Mouse (Mus musculus): Measurements from ENCODE around the gene Gale. TPM values are rescaled to one million over a fixed set of nuclear protein-coding genes. Genes with fewer than 3 reads are reported as not detected.

Gale gene
- polyA plus RNA-seq, 1 experiment: 9.4 TPM

- Histone ChIP-seq H3K9ac (ENCODE audit: low read depth, poor library complexity, severe bottlenecking) (no peak overlapping the region), H3K9me3 (replicated peaks; ENCODE audit: control insufficient read depth, insufficient read depth, low read length, poor library complexity, severe bottlenecking) (no peaks in the 10 kb centered on the region), H3K27ac (ENCODE audit: insufficient read depth, low read length) (no peak overlapping the region), H3K4me3 (ENCODE audit: low read depth, low read length) (no peak overlapping the region), H3K36me3 (ENCODE audit: control insufficient read depth, insufficient read depth, low read length, poor library complexity, severe bottlenecking) (peaks cover 20% of the 10 kb centered on the region; the same call in 1 of the 2 replicates), H3K4me1 (ENCODE audit: control insufficient read depth, insufficient read depth, low read length) (peaks cover 3% of the 10 kb centered on the region), H3K27me3 (ENCODE audit: control insufficient read depth, insufficient read depth, low read length, poor library complexity, severe bottlenecking) (no peaks in the 10 kb centered on the region)
- TF ChIP-seq EP300 (IDR thresholded peaks at IDR 0.05; ENCODE audit: insufficient read depth, low read depth, low read length) (no peak), CTCF (IDR thresholded peaks at IDR 0.05; ENCODE audit: low read depth, low read length) (no peak), POLR2A (IDR thresholded peaks at IDR 0.05; ENCODE audit: insufficient read depth, low read length) (no peak)
Measured at GRCm38 (mm10) chr4:135968271-135968869, 4.8 kb downstream of the Gale start.

- Histone ChIP-seq H3K27ac (ENCODE audit: insufficient read depth, low read length) (no peak overlapping the region), H3K4me1 (ENCODE audit: control insufficient read depth, insufficient read depth, low read length) (peaks cover 3% of the 10 kb centered on the region), H3K4me3 (ENCODE audit: low read depth, low read length) (no peak overlapping the region), H3K9ac (ENCODE audit: low read depth, poor library complexity, severe bottlenecking) (no peak overlapping the region), H3K27me3 (ENCODE audit: control insufficient read depth, insufficient read depth, low read length, poor library complexity, severe bottlenecking) (no peaks in the 10 kb centered on the region), H3K9me3 (replicated peaks; ENCODE audit: control insufficient read depth, insufficient read depth, low read length, poor library complexity, severe bottlenecking) (no peaks in the 10 kb centered on the region), H3K36me3 (ENCODE audit: control insufficient read depth, insufficient read depth, low read length, poor library complexity, severe bottlenecking) (peaks cover 20% of the 10 kb centered on the region; the same call in 1 of the 2 replicates)
- no peak for TF ChIP-seq CTCF (IDR thresholded peaks at IDR 0.05; ENCODE audit: low read depth, low read length)
- TF ChIP-seq POLR2A (IDR thresholded peaks at IDR 0.05; ENCODE audit: insufficient read depth, low read length): no peak
- TF ChIP-seq EP300 (IDR thresholded peaks at IDR 0.05; ENCODE audit: insufficient read depth, low read depth, low read length): no peak
Measured at GRCm38 (mm10) chr4:135969070-135969750, 5.7 kb downstream of the Gale start.

- Histone ChIP-seq H3K9ac (ENCODE audit: low read depth, poor library complexity, severe bottlenecking) (no peak overlapping the region), H3K4me3 (ENCODE audit: low read depth, low read length) (no peak overlapping the region)
Measured at GRCm38 (mm10) chr4:135970585-135970984, 7.1 kb downstream of the Gale start.

GRCm38 (mm10) chr4:135971805-135972555, 8.5 kb downstream of the Gale start:
- Histone ChIP-seq H3K4me3 (ENCODE audit: low read depth, low read length) (peak overlapping the region; percentile 67), H3K9me3 (replicated peaks; ENCODE audit: control insufficient read depth, insufficient read depth, low read length, poor library complexity, severe bottlenecking) (no peaks in the 10 kb centered on the region), H3K9ac (ENCODE audit: low read depth, poor library complexity, severe bottlenecking) (peak overlapping the region; percentile 72), H3K4me1 (ENCODE audit: control insufficient read depth, insufficient read depth, low read length) (peaks cover 3% of the 10 kb centered on the region), H3K27me3 (ENCODE audit: control insufficient read depth, insufficient read depth, low read length, poor library complexity, severe bottlenecking) (no peaks in the 10 kb centered on the region), H3K36me3 (ENCODE audit: control insufficient read depth, insufficient read depth, low read length, poor library complexity, severe bottlenecking) (peaks cover 33% of the 10 kb centered on the region), H3K27ac (ENCODE audit: insufficient read depth, low read length) (no peak overlapping the region)
- TF ChIP-seq EP300 (IDR thresholded peaks at IDR 0.05; ENCODE audit: insufficient read depth, low read depth, low read length) (0 out of 2 replicates have a peak, but pooled peaks have one; percentile 9), CTCF (IDR thresholded peaks at IDR 0.05; ENCODE audit: low read depth, low read length) (no peak), POLR2A (IDR thresholded peaks at IDR 0.05; ENCODE audit: insufficient read depth, low read length) (peak; percentile 37)

More at GRCm38 (mm10) chr4:135970585-135970984, 7.1 kb downstream of the Gale start:
- Histone ChIP-seq H3K27ac (ENCODE audit: insufficient read depth, low read length) (no peak overlapping the region), H3K36me3 (ENCODE audit: control insufficient read depth, insufficient read depth, low read length, poor library complexity, severe bottlenecking) (peaks cover 21% of the 10 kb centered on the region), H3K27me3 (ENCODE audit: control insufficient read depth, insufficient read depth, low read length, poor library complexity, severe bottlenecking) (no peaks in the 10 kb centered on the region), H3K9me3 (replicated peaks; ENCODE audit: control insufficient read depth, insufficient read depth, low read length, poor library complexity, severe bottlenecking) (no peaks in the 10 kb centered on the region), H3K4me1 (ENCODE audit: control insufficient read depth, insufficient read depth, low read length) (peaks cover 3% of the 10 kb centered on the region)
- TF ChIP-seq EP300 (IDR thresholded peaks at IDR 0.05; ENCODE audit: insufficient read depth, low read depth, low read length) (no peak), POLR2A (IDR thresholded peaks at IDR 0.05; ENCODE audit: insufficient read depth, low read length) (no peak), CTCF (IDR thresholded peaks at IDR 0.05; ENCODE audit: low read depth, low read length) (no peak)

GRCm38 (mm10) chr4:135972556-135972906, 9.0 kb downstream of the Gale start, which contains the start of gene Lypla2:
Gene Lypla2 (minus strand): TSS chr4:135972626.
- Histone ChIP-seq H3K9me3 (replicated peaks; ENCODE audit: control insufficient read depth, insufficient read depth, low read length, poor library complexity, severe bottlenecking) (no peaks in the 10 kb centered on the region), H3K27ac (ENCODE audit: insufficient read depth, low read length) (no peak within 1 kb of the TSS), H3K36me3 (ENCODE audit: control insufficient read depth, insufficient read depth, low read length, poor library complexity, severe bottlenecking) (peaks cover 34% of the 10 kb centered on the region), H3K27me3 (ENCODE audit: control insufficient read depth, insufficient read depth, low read length, poor library complexity, severe bottlenecking) (no peaks in the 10 kb centered on the region), H3K4me1 (ENCODE audit: control insufficient read depth, insufficient read depth, low read length) (peaks cover 3% of the 10 kb centered on the region), H3K9ac (ENCODE audit: low read depth, poor library complexity, severe bottlenecking) (peak within 1 kb of the TSS; percentile 72), H3K4me3 (ENCODE audit: low read depth, low read length) (peak within 1 kb of the TSS; percentile 67)
- no peak for TF ChIP-seq POLR2A (IDR thresholded peaks at IDR 0.05; ENCODE audit: insufficient read depth, low read length)
- no peak for TF ChIP-seq CTCF (IDR thresholded peaks at IDR 0.05; ENCODE audit: low read depth, low read length)
- no peak for TF ChIP-seq EP300 (IDR thresholded peaks at IDR 0.05; ENCODE audit: insufficient read depth, low read depth, low read length)

All from ES-Bruce4 (cell line).